ENCODE assay signal across 28 mouse cellular contexts in genomic region chr9:40246702-40247101, GRCm38 (mm10). TPM values are rescaled to one million over a fixed set of nuclear protein-coding genes. Genes with fewer than 3 reads are reported as not detected.
DNase-seq lines count a peak whose midpoint lies in the region; ATAC-seq and TF ChIP-seq lines count a peak whose summit lies in the region.
"Had no signal": no experiment of that assay in that cellular context is flagged by ENCODE, and none has a peak within 500 bp of the region (broad histone marks: within the 10 kb centered on the region; RNA-seq: fewer than 3 reads in every experiment).

No protein-coding gene starts in this region.

- peak; percentile 22 for DNase-seq in forebrain, postnatal 0 days
- DNase-seq in hindbrain, embryonic 10.5 days (ENCODE audit: low spot score) = no peak
- no peak for DNase-seq in stomach, postnatal 0 days (ENCODE audit: low spot score)
- DNase-seq: adrenal gland, postnatal 25 days; gastrocnemius, adult 2 months; gastrocnemius, postnatal 36 days; heart, adult 18-20 months; kidney, adult 2 months; kidney, postnatal 36 days; liver; lung, adult 2 months; lung, postnatal 10 days; right cerebral cortex, adult 18-20 months; spleen, adult 18-20 months; thymus, postnatal 4 days had no signal

- no peaks in the 10 kb centered on the region for H3K36me3 ChIP-seq in forebrain, postnatal 0 days (ENCODE audit: insufficient read depth)
- no peaks in the 10 kb centered on the region for H3K36me3 ChIP-seq in forebrain, embryonic 15.5 days
- no peaks in the 10 kb centered on the region for H3K36me3 ChIP-seq in hindbrain, embryonic 15.5 days
- no peaks in the 10 kb centered on the region for H3K36me3 ChIP-seq in hindbrain, embryonic 10.5 days
- no peaks in the 10 kb centered on the region for H3K36me3 ChIP-seq in neural tube, embryonic 13.5 days
- H3K36me3 ChIP-seq in neural tube, embryonic 15.5 days = no peaks in the 10 kb centered on the region
- no peaks in the 10 kb centered on the region for H3K36me3 ChIP-seq in stomach, postnatal 0 days (ENCODE audit: control insufficient read depth, insufficient read depth, low read length)
- H3K36me3 ChIP-seq: G1E; intestine, embryonic 15.5 days had no signal

- no peak overlapping the region for H3K4me3 ChIP-seq in forebrain, postnatal 0 days (ENCODE audit: low read depth, low read length)
- H3K4me3 ChIP-seq in forebrain, embryonic 15.5 days = no peak overlapping the region
- no peak overlapping the region for H3K4me3 ChIP-seq in hindbrain, embryonic 15.5 days
- no peak overlapping the region for H3K4me3 ChIP-seq in hindbrain, embryonic 10.5 days
- no peak overlapping the region for H3K4me3 ChIP-seq in neural tube, embryonic 13.5 days
- H3K4me3 ChIP-seq in neural tube, embryonic 15.5 days (replicated peaks) = no peak overlapping the region
- no peak overlapping the region for H3K4me3 ChIP-seq in stomach, postnatal 0 days (ENCODE audit: low read depth, low read length)
- H3K4me3 ChIP-seq: forebrain, embryonic 13.5 days; gastrocnemius, adult 2 months; intestine, embryonic 15.5 days; layer of hippocampus, adult 2 months; left cerebral cortex, adult 2 months had no signal

- no peak for ATAC-seq in forebrain, postnatal 0 days
- ATAC-seq in forebrain, embryonic 15.5 days (replicated peaks) = no peak
- ATAC-seq in hindbrain, embryonic 15.5 days (ENCODE audit: low FRiP score, low read depth) = no peak
- ATAC-seq in neural tube, embryonic 13.5 days (ENCODE audit: low read depth) = no peak
- ATAC-seq in neural tube, embryonic 15.5 days (ENCODE audit: low FRiP score) = no peak
- no peak for ATAC-seq in stomach, postnatal 0 days (ENCODE audit: low FRiP score, low TSS enrichment)
- ATAC-seq: forebrain, embryonic 13.5 days; intestine, embryonic 15.5 days had no signal

- no peaks in the 10 kb centered on the region for H3K9me3 ChIP-seq in forebrain, postnatal 0 days (ENCODE audit: low read length)
- no peaks in the 10 kb centered on the region for H3K9me3 ChIP-seq in forebrain, embryonic 15.5 days
- no peaks in the 10 kb centered on the region for H3K9me3 ChIP-seq in hindbrain, embryonic 15.5 days
- H3K9me3 ChIP-seq in hindbrain, embryonic 10.5 days = no peaks in the 10 kb centered on the region
- H3K9me3 ChIP-seq in neural tube, embryonic 13.5 days = no peaks in the 10 kb centered on the region
- no peaks in the 10 kb centered on the region for H3K9me3 ChIP-seq in neural tube, embryonic 15.5 days (replicated peaks)
- H3K9me3 ChIP-seq in stomach, postnatal 0 days (ENCODE audit: control insufficient read depth, low read length) = no peaks in the 10 kb centered on the region
- H3K9me3 ChIP-seq: forebrain, embryonic 13.5 days; G1E; intestine, embryonic 15.5 days had no signal

- no peak overlapping the region for H3K9ac ChIP-seq in forebrain, postnatal 0 days
- no peak overlapping the region for H3K9ac ChIP-seq in forebrain, embryonic 15.5 days (replicated peaks)
- no peak overlapping the region for H3K9ac ChIP-seq in hindbrain, embryonic 15.5 days
- no peak overlapping the region for H3K9ac ChIP-seq in neural tube, embryonic 13.5 days
- H3K9ac ChIP-seq in neural tube, embryonic 15.5 days (replicated peaks) = no peak overlapping the region
- no peak overlapping the region for H3K9ac ChIP-seq in stomach, postnatal 0 days (ENCODE audit: low read length)
- H3K9ac ChIP-seq: forebrain, embryonic 13.5 days; intestine, embryonic 15.5 days; liver, embryonic 14.5 days had no signal

- 53% methylated on average over 6 of the region's 6 CpGs for WGBS in forebrain, postnatal 0 days
- WGBS in forebrain, embryonic 15.5 days = 60% methylated on average over 6 of the region's 6 CpGs
- 53% methylated on average over 6 of the region's 6 CpGs for WGBS in hindbrain, embryonic 15.5 days
- 86% methylated on average over 6 of the region's 6 CpGs for WGBS in hindbrain, embryonic 10.5 days
- WGBS in neural tube, embryonic 13.5 days = 73% methylated on average over 6 of the region's 6 CpGs
- 62% methylated on average over 6 of the region's 6 CpGs for WGBS in neural tube, embryonic 15.5 days
- WGBS in stomach, postnatal 0 days = 68% methylated on average over 6 of the region's 6 CpGs

- no peak for TF ChIP-seq EP300 in stomach, postnatal 0 days (optimal IDR thresholded peaks at IDR 0.05)

- H3K27me3 ChIP-seq in forebrain, postnatal 0 days (ENCODE audit: insufficient read depth, low read length) = no peaks in the 10 kb centered on the region
- H3K27me3 ChIP-seq in forebrain, embryonic 15.5 days = no peaks in the 10 kb centered on the region
- no peaks in the 10 kb centered on the region for H3K27me3 ChIP-seq in hindbrain, embryonic 15.5 days
- H3K27me3 ChIP-seq in hindbrain, embryonic 10.5 days (ENCODE audit: insufficient read depth, poor library complexity, severe bottlenecking) = no peaks in the 10 kb centered on the region
- H3K27me3 ChIP-seq in neural tube, embryonic 13.5 days = no peaks in the 10 kb centered on the region
- no peaks in the 10 kb centered on the region for H3K27me3 ChIP-seq in neural tube, embryonic 15.5 days (replicated peaks)
- no peaks in the 10 kb centered on the region for H3K27me3 ChIP-seq in stomach, postnatal 0 days (ENCODE audit: control insufficient read depth, insufficient read depth, low read length)
- H3K27me3 ChIP-seq: forebrain, embryonic 13.5 days; intestine, embryonic 15.5 days had no signal

- TF ChIP-seq CTCF in forebrain, postnatal 0 days (IDR thresholded peaks at IDR 0.05; ENCODE audit: low read depth) = no peak
- no peak for TF ChIP-seq CTCF in stomach, postnatal 0 days (IDR thresholded peaks at IDR 0.05; ENCODE audit: low read depth)

- H3K27ac ChIP-seq in forebrain, postnatal 0 days (ENCODE audit: low read depth, low read length) = no peak overlapping the region
- no peak overlapping the region for H3K27ac ChIP-seq in forebrain, embryonic 15.5 days (replicated peaks)
- H3K27ac ChIP-seq in hindbrain, embryonic 15.5 days (replicated peaks) = peak overlapping the region; percentile 36; the same call in 1 of the 2 replicates
- no peak overlapping the region for H3K27ac ChIP-seq in hindbrain, embryonic 10.5 days
- peak overlapping the region; percentile 34 for H3K27ac ChIP-seq in neural tube, embryonic 13.5 days (replicated peaks)
- no peak overlapping the region for H3K27ac ChIP-seq in neural tube, embryonic 15.5 days (replicated peaks)
- no peak overlapping the region for H3K27ac ChIP-seq in stomach, postnatal 0 days (replicated peaks)
- H3K27ac ChIP-seq: forebrain, embryonic 13.5 days; gastrocnemius, adult 2 months; intestine, embryonic 15.5 days; layer of hippocampus, adult 2 months; liver, embryonic 14.5 days; macrophage had no signal

- no peak overlapping the region for H3K4me2 ChIP-seq in forebrain, postnatal 0 days (ENCODE audit: low read depth)
- H3K4me2 ChIP-seq in forebrain, embryonic 15.5 days (replicated peaks) = no peak overlapping the region
- no peak overlapping the region for H3K4me2 ChIP-seq in hindbrain, embryonic 15.5 days
- no peak overlapping the region for H3K4me2 ChIP-seq in neural tube, embryonic 13.5 days
- H3K4me2 ChIP-seq in neural tube, embryonic 15.5 days = no peak overlapping the region
- H3K4me2 ChIP-seq in stomach, postnatal 0 days (replicated peaks; ENCODE audit: low read depth) = no peak overlapping the region
- H3K4me2 ChIP-seq: forebrain, embryonic 13.5 days; heart, embryonic 11.5 days; intestine, embryonic 15.5 days had no signal

- H3K4me1 ChIP-seq in forebrain, postnatal 0 days (ENCODE audit: insufficient read depth) = peaks cover 4% of the 10 kb centered on the region
- peaks cover 6% of the 10 kb centered on the region for H3K4me1 ChIP-seq in forebrain, embryonic 15.5 days
- peaks cover 22% of the 10 kb centered on the region for H3K4me1 ChIP-seq in hindbrain, embryonic 15.5 days (replicated peaks)
- peaks cover 9% of the 10 kb centered on the region for H3K4me1 ChIP-seq in hindbrain, embryonic 10.5 days (replicated peaks)
- peaks cover 25% of the 10 kb centered on the region for H3K4me1 ChIP-seq in neural tube, embryonic 13.5 days (replicated peaks)
- peaks cover 22% of the 10 kb centered on the region for H3K4me1 ChIP-seq in neural tube, embryonic 15.5 days
- no peaks in the 10 kb centered on the region for H3K4me1 ChIP-seq in stomach, postnatal 0 days (replicated peaks; ENCODE audit: control insufficient read depth, insufficient read depth)

RNA-seq across cellular contexts. Expression of gene Scn3b, which starts 22.3 kb away (rescaled TPM):
- total RNA-seq in forebrain, postnatal 0 days (2014; rRNA removed) = 210 and 226 TPM in 2 replicates
- polyA plus RNA-seq in forebrain, postnatal 0 days (2015; fragmentation: Nextera tagmentation; extraction: Ambion mirVana) = 114 and 133 TPM in 2 replicates
- 89.7 and 90.5 TPM in 2 replicates for polyA plus RNA-seq in forebrain, embryonic 15.5 days (2015; fragmentation: Nextera tagmentation; extraction: Ambion mirVana)
- 137 and 151 TPM in 2 replicates for polyA plus RNA-seq in hindbrain, embryonic 15.5 days (2015; fragmentation: Nextera tagmentation; extraction: Ambion mirVana)
- polyA plus RNA-seq in hindbrain, embryonic 10.5 days (2016; fragmentation: Nextera tagmentation; extraction: Ambion mirVana) = 5.3 and 12.8 TPM in 2 replicates
- polyA plus RNA-seq in neural tube, embryonic 13.5 days (2015; fragmentation: Nextera tagmentation; extraction: Ambion mirVana) = 115 and 121 TPM in 2 replicates
- 121 and 137 TPM in 2 replicates for polyA plus RNA-seq in neural tube, embryonic 15.5 days (2015; fragmentation: Nextera tagmentation; extraction: Ambion mirVana)
- polyA plus RNA-seq in stomach, postnatal 0 days (2015; fragmentation: Nextera tagmentation; extraction: Ambion mirVana) = 2.0 and 2.9 TPM in 2 replicates
- total RNA-seq: megakaryocyte-erythroid progenitor cell, adult 5-6 weeks had no signal
- polyA plus RNA-seq: G1E had no signal

RNA-seq across cellular contexts. Expression of gene Zfp202, which starts 54.6 kb away (rescaled TPM):
- 9.3 and 9.8 TPM in 2 replicates for total RNA-seq in forebrain, postnatal 0 days (2014; rRNA removed)
- polyA plus RNA-seq in forebrain, postnatal 0 days (2015; fragmentation: Nextera tagmentation; extraction: Ambion mirVana) = 3.7 and 6.6 TPM in 2 replicates
- 9.9 and 10.8 TPM in 2 replicates for polyA plus RNA-seq in forebrain, embryonic 15.5 days (2015; fragmentation: Nextera tagmentation; extraction: Ambion mirVana)
- polyA plus RNA-seq in hindbrain, embryonic 15.5 days (2015; fragmentation: Nextera tagmentation; extraction: Ambion mirVana) = 10.3 and 10.9 TPM in 2 replicates
- polyA plus RNA-seq in hindbrain, embryonic 10.5 days (2016; fragmentation: Nextera tagmentation; extraction: Ambion mirVana) = 6.8 and 7.5 TPM in 2 replicates
- 8.2 and 9.2 TPM in 2 replicates for polyA plus RNA-seq in neural tube, embryonic 13.5 days (2015; fragmentation: Nextera tagmentation; extraction: Ambion mirVana)
- polyA plus RNA-seq in neural tube, embryonic 15.5 days (2015; fragmentation: Nextera tagmentation; extraction: Ambion mirVana) = 10.2 and 11.0 TPM in 2 replicates
- 1.6 and 2.1 TPM in 2 replicates for polyA plus RNA-seq in stomach, postnatal 0 days (2015; fragmentation: Nextera tagmentation; extraction: Ambion mirVana)

Comparison
In these comparisons a context has a peak if more than half of its experiments do, and no peak if none do; other contexts are left out.
1. H3K27ac ChIP-seq: peak in hindbrain, embryonic 15.5 days (single experiment) and neural tube, embryonic 13.5 days (single experiment); none in forebrain, postnatal 0 days (single experiment), forebrain, embryonic 15.5 days (single experiment), hindbrain, embryonic 10.5 days (single experiment), neural tube, embryonic 15.5 days (single experiment) and stomach, postnatal 0 days (single experiment).